Mouse (Mus musculus) retina, postnatal 1 day (tissue): ENCODE data around the gene Tcaim.
"Not testable (repeated sequence)": the region's sequence is repeated elsewhere in the genome, so short reads cannot be mapped to it uniquely, and the experiment has no call there.

Experiments used
- DNase-seq: peaks from one replicate; pipeline ENCODE4 v3.0.0-alpha.2; 2012

Tcaim gene

DNA sequence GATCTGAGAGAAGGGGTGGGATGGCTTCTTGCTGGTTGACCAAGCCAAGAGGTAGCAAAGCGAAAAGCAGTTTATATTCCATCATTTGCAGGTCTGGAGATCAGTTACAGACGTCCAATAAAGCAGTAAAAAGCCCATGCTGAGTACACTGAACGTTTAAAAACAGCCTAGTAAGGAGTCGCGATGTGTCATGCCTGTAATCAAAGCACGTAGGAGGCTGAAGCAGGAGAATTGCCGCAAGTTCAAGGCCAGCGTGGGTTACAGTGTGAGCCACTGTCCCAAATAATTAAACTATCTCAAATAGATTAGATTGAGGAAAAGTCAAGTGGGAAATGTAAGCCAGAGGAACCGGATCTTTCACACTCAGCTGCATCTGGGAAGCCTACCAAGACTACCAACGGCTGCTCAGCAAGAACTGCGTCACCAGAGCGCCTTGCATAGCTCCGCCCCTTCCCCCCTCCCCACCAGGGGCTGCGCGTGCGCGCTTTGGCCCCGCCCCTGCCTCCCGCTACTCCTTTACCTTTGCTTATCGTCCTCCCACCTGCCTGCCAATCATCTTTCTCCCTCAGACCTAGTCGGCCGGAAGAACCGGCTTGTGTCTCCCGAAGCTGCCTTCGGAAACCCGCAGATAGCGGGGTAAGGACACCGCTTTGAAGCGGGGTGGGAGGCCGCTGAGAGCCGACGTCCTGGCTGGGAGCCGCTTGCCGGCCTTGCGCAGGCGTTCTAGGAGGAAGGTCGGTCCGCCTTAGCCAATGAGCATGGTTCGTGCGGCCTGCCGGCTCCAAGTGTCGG lies at the start of gene Tcaim:
Gene Tcaim (plus strand): TSS at position 487 of the 792 bp plus-strand sequence.
- DNase-seq, result peak; percentile 94

DNA sequence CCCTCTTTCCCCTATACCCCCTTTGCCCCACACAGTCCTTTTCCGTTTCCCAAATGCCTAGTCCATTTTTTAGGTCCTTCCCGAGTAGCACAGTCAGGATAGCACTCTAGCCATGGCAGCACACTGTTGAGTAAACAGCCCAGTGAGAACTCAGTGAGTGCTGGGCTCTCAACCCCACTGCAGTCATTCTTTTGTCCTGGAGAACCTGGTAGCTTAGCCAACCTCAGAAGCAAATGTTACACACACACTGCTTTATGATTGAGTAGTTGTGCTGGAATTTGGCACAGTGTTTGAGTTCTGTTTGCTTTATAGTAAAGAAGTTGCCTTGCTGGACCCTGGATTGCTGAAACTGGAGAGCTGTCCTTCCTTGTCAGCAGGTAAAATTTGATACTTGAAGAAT lies 47.7 kb upstream of the Tcaim start:
- DNase-seq, result no peak

DNA sequence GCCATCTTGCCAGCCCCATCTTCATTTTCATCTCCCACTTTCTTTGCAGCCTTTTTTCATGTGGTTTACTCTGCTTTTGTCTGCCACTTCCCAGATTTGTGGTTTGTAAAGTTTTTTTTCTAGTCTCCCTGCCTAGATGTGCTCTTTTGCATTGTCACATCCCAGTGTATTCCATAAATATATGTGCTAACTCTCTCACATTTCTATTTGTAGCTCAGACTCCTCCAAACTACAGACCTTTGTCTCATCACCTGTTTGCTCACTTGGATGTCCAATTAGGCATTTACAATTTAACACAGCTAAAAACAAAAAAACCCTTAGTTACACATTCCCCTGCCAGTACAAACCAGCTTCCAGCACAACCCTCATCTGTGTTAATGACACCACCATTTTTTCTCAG lies 45.2 kb upstream of the Tcaim start:
- no peak for DNase-seq

DNA sequence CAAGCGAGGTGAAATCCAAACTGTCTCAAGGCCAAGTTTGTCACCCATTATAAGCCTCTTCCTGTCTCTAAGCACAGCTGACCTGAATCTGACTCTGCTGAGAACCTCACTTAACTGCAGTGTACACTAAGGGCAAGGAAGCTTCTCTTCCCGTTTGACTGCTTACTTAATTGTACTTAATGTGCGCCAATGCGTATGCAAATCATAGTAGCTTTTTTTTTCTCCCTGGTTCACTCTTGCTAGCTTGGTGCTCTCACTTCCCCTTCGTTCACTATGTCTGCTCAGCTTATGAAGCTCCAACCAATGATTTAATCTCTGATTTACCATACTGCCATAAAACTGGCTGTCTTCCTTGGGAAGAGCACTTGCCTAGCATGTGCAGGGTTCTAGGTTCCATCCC lies 20.1 kb upstream of the Tcaim start:
- DNase-seq, result no peak

DNA sequence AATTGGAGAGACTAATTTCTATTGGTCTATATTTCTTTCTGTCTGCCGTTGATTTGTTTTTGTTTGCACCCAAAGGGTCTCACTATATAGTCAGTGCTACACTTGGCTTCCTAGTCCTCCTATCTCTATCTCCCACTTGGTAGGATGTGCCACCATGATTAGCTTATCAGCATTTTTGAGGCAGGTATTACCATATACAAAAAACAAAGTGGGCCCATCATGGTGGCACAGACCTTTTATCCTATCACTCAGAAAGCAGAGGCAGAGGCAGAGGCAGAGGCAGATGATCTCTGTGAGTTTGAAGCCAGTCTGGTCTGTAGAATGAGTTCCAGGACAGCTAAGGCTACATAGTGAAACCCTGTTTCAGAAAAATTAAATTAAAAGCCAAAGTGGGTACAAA lies 18.8 kb upstream of the Tcaim start:
- DNase-seq, result no peak

DNA sequence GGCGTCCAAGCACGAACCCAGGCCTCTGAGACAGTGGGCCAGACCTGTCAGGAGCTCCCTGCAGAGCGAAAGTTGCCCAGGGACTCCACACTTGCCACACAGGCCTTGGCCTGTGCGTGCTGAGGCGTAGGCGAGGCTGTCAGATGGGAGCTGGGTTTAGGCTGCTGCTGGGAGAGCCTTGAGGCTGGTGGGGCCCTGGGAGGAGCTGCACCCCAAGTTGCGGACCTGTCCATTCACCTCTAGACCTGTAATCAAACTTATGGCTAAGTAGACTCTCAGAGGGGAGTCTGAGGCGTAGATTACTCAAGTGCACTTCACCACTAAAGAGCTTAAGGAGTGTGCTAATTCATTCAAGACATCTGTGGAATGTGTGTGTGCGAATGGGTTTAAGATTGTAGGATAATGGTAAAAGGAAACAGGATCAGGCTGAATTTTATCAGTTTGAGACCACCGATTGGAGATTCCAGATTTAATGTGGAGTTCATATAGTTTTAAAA lies 554 bp downstream of the Tcaim start:
- no peak for DNase-seq

DNA sequence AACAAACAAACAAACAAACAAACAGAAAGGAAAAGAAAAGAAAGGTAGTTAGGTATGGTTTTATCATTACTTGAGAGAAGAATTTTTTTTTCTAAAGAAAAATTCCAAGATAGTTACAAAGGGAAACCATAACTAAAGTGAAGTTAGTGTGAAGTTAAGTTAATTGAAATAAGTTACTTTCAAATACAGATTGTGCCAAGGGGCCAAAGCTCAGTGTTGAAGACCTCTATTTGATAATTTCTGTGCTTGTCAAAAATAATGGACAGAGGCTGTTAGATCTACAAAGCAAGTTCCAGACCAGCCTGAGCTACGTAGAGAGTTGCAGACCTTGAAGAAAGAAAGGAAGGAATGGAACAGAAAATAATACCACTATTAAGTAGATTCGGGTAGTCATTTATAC lies 1.8 kb downstream of the Tcaim start:
- no peak for DNase-seq

DNA sequence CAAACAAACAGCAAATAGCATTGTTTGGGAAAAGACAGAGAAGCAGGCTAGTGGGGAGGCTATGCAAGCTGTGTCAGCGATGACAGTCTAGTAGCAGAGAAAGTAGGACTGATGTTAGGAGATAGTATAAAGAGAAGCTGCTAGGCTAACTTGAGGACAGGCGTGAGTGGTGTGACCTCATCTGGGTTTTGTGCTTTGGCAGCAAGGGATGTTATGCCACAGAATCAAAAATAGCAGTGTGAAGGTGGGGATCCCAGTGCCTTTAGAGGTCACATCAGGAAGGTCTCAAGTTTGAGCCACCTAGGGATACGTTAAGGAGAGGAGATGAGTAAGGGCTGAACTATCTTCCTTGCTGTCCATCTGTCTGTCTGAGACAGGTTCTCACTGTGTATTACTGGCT lies 4.9 kb downstream of the Tcaim start:
- no peak for DNase-seq

DNA sequence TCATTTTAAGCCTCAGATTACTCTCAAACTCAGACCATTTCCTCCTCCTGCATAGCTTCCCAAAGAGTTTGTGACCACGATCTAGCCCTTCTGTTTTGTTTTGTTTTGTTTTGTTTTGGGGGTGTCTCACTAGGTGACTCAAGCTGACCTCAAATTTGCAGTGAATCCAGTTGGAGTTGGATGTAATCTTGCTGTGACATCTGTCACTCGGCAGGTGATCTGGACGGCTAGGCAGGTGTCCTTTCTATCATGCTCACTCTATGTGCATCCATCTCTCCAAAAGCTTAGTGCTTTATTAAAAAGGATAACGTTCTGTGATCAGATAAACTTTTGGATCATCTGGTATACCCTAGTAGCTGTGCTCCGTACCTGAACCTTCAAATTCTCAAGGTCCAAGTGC lies 7.0 kb downstream of the Tcaim start:
- no peak for DNase-seq

DNA sequence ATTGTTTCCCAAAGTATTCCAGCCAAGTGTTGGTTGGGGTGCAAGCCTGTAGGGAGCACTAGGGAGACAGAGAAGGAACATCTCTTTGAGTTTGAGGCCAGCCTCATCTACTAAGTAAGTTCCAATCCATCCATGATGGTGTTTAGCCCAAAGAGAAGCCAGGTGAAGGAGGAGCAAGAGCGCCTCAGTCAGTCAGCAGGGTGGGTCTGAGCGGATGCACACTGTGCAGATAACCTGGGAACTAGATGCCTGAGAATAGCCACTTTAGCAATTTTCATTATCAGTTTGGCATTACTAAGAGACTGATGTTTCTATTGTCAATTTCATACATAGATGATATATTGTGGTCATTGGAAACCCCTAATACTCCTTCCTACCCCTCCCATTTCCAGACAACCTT lies 9.4 kb downstream of the Tcaim start:
- DNase-seq, result no peak

DNA sequence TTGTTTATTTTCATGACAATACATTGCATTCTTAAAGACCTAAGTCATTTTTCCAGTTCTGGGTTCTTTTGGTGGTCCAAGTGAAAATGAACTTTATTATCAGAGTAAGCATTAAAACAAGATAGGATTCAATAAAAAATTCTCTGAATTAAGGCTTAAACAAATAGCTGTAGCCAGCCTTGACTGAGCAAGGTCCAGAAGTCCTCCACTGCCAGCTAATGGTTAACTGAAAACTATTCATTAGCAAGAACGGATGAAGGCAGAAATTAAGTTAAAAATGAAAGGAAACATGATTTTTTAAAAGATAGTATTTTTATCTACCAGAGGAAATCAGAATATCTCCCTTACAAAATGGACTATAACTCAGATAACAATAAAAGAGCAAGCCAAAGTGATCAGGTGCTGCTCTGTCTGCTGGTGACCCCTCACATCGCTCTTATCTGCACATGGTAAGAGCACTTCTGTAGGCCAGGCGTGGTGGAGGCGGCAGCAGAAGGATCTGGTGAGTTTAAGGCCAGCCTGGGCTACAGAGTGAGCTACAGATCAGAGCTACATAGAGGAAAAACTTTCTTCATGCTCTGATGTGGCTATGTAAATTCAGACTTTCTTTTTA lies 10.0 kb downstream of the Tcaim start:
- no peak for DNase-seq

DNA sequence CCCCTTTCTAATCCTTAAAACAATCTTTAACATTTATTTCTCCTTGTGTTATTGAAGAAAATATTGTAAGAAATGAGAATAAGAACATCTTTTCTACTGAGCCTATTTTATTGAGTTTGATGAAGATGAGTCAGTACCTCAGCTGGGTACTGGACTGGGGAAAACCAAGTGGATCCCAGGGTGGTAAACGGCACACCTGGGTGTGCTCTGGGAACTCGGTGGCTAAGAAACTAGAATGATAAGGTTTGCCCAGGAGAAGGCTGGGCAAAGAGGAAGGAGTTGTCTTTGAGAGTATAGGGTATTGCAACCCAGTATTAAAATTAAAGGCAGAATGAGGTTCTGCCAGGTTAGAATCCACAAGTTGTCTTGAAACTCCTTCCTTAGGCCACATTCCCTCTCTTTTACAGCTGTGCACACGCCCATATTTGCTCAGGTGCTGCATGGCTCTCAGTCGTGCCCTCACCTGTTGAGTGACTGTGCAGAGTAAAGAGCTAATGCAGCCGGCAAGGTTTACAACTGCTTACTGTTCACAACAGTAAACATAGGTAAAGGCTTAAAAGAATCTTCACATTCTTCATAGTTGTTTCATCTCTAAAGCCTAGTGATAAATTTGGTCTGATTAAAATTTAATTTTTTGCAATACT lies 18.2 kb downstream of the Tcaim start:
- DNase-seq, result no peak

DNA sequence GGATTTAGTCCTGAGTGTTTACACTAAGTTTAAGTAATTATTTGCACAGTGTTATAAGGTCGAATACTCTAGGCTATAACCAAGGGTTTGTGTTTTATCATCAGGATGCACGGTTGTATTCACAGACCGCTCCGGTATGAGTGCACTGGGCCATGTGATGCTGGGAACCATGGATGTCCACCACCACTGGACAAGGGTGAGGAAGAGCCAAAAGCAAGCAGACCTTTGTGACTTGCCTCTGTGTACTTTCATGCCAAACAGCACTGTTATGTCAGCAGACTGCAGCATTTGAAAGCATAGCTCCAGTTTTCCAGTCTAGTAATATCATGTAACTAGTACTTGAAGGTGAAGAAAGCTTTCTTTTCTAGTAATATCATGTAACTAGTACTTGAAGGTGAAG lies 21.4 kb downstream of the Tcaim start:
- no peak for DNase-seq

DNA sequence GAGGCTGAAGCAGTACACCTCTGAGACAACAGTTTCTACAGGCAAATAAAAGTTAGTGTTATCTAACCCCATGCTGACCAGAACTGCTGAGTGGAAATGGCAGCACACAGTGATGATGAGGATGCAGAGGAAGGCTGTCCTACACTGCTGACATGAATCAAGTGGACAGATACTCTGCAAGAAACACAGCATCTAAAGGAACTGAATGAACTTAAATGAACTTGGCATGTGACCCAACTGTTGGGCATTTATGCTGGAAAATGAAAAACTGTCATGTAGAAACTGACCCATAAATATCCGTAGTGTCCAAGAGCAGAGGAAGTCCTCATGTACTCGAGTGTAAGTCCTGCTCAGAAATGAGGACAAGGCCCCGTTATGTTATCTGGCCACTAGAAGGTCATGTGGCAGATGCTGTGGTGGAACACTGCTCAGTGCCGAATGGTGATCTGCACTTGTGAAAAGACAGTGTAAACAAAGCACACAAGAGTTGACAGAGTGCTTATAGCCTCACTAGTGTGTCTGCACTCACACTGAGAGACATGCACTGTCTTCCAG lies 24.6 kb downstream of the Tcaim start:
- no peak for DNase-seq

DNA sequence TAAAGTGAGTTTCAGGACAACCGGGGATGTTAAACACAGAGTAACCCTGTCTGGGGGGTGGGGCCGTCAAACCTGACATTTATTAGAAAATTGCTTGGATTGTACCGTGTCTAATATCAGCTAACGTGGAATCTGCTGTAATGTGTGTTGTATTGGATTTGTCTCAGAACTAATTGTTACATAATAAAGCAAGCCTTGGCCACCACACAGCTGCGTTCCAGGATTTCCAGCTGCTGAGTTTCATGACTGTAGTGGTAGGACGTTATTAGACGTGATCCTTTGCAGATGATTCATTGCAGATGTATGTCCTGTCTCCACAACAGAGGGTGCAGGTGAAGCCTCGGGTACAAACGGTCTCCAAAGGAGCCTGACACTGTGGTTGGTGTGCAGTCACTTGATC lies 30.8 kb downstream of the Tcaim start:
- no peak for DNase-seq

DNA sequence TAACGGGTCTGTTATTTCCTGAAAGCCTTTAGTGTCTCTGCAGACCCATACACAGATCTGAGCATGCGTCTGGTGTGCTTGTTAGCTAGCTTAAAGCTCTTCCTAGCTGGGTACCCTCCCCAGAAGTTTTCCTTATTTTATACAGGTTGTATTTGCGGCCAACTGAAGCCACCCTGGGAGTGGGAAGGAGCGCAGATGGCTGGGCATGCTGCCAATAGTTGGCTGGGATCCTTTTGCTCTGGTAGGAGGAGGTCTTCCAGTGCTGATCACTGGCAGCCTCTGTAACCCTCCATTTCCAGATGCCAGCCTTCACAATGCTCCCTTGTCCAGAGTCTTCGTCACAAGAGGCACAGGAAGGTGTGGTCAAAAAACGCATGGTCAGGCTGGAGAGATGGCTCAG lies 31.5 kb downstream of the Tcaim start:
- peak; percentile 77 for DNase-seq

DNA sequence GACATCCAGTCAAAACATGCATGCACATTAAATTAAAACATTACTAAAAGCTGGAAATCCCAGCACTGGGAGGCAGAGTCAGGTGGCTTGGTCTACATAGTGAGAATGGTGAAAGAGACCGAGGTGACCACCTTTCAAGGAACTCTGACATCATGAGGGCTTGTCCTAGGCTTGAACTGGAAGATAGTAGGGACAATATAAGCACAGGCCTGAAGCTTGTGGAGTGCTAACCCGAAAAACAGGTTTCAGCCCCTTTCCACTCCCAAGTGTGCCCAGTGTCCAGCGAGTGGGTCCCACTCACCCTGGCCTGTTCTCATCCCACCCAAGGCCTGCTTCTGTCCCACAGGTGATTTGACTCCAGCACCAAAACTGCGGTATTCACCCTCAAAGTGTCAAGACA lies 31.9 kb downstream of the Tcaim start:
- no peak for DNase-seq

DNA sequence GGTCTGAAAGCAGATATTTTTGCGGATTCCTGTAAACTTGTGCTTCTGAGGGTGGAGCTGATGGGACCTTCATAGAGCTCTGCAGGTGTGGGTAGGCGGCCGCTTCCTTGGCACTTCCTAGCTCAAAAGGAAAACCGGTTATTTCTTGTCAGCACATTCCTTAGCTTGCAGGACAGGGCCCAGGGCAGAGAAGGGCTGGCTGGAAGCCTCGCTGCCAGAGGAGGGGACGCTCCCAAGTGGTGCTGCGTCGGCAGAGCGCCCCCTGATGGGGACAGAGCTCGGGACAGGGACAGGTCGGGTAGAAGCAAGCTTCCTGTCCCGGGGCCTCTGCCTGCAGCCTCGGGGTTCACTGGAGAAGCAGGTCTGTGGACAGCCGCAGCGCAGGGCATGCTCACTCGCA lies 32.3 kb downstream of the Tcaim start:
- peak; percentile 44 for DNase-seq

DNA sequence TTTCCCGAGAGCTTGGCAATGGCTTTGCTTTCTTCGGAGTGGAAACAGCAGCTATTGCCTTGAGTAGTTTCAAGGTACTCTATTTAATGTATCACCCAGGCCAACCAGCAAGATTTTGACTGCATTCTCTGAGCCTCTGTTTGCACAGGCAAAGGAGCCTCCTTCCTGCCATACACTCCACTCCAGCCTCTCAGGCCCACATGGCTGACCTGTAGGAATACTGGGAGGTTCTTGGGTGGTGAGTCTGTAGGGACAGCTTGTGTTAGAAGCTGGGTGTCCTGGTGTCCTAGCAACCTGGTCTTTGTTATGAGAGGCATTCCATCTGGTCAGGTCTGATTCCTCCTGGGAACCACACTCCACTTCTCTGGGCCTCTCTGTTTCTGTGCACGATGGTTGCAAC lies 38.4 kb downstream of the Tcaim start, which contains the start of gene Gm35549:
Gene Gm35549 (minus strand): TSS at position 276 of the 400 bp plus-strand sequence.
- no peak for DNase-seq

DNA sequence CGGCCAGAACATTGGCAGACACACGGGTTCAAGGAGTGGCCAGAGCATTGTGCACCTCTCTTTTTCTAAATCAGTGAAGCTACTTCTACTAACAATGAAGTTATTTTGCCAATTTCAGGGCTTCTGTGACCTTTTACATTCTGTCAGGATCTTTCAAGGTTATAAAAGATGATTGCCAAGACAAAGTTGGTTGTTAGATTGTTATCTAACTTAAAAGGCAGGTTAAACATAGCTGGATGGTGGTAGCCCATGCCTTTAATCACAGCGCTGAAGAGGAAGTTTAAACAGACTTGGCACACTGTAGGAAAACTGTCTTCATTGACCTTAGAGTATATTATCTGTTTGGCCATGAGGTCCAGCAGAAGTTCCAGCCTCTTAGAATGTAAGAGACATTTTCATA lies 40.3 kb downstream of the Tcaim start:
- DNase-seq, result no peak

DNA sequence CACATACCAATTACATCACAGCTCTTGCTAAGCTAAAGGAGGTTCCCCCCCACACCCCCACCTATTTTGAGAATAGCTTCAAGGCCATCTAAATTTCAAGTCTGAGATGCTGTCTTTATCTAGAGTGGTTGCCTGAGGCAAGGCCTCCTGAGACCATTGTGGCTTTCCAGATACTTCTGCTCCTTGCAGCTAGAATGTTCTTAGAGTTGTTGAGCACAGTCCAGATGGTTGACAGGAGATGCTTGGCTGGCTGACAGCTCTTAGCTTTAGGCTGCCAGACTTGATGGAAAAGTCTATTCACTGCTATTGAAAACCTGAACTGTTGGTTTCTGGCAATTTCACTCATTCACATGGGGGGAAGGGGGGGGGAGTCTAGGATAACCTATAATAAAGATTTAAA lies 40.8 kb downstream of the Tcaim start:
- DNase-seq, result no peak

DNA sequence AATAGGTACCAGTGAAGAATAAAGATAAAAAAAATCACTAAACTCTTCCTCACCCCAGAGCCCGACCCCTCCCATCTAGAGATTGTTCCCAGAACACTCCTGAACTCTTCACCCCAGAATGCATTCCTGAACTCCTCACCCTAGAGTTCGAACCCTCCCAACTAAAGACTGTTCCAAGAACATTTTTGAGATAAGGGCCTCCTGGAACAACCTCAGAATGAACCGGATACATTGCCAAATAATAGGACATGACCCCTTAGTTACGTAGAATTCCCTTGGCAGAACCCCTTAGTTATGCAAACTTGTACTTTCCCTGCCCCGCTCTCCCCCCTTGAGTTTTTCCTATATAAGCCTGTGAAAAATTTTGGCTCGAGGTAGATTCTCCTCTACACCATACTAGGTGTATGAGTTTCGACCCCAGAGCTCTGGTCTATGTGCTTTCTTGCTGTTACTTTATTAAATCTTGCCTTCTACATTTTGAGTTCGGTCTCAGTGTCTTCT lies 42.5 kb downstream of the Tcaim start:
- DNase-seq, result not testable (repeated sequence)

DNA sequence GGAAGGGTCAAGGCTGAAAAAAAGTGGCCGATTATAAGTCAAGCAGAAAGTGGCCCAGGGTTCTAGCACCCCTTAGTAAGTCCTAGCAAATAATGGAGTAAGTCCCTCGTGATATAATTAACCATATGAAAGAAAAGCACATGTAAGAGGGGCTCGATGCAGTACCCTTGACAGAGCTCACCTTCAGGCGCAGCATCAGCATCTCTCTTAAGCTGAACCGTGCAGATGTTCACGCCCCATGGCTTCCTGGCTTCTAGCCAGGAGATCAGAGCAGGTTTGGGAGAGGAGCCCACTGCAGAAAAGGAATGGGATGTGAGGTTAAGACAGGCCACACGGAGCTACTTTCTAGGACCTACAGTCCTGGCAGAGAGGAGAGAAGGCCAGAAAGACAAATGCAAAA lies 49.2 kb downstream of the Tcaim start:
- no peak for DNase-seq

DNA sequence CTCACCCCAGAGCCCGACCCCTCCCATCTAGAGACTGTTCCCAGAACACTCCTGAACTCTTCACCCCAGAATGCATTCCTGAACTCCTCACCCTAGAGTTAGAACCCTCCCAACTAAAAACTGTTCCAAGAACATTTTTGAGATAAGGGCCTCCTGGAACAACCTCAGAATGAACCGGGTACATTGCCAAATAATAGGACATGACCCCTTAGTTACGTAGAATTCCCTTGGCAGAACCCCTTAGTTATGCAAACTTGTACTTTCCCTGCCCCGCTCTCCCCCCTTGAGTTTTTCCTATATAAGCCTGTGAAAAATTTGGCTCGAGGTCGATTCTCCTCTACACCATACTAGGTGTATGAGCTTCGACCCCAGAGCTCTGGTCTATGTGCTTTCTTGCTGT lies 49.8 kb downstream of the Tcaim start:
- DNase-seq, result not testable (repeated sequence)
